Mouse (Mus musculus) MEL (cell line): ENCODE measurements around the gene Kcnj2.

Experiments used
- CTCF ChIP-seq, 3 experiments: IDR thresholded peaks in 2 of 3; conservative IDR thresholded peaks in 1 of 3; 2 replicates each; pipeline ENCODE4 v1.5.1; 2011 to 2012; ENCODE audit warnings: low read length in 3 of 3, low read depth in 2 of 3, mild to moderate bottlenecking in 2 of 3, improper control_type of control experiment in 1 of 3, inconsistent platforms in 1 of 3, mixed read lengths in 1 of 3, moderate library complexity in 1 of 3; ENCODE audit not compliant: control insufficient read depth in 1 of 3, insufficient read depth in 1 of 3, poor library complexity in 1 of 3, severe bottlenecking in 1 of 3
- EP300 ChIP-seq, 2 experiments: IDR thresholded peaks; 2 replicates each; pipeline ENCODE4 v1.6.1; 2011; ENCODE audit warnings: improper control_type of control experiment in 2 of 2, low read length in 2 of 2, low read depth in 1 of 2, mild to moderate bottlenecking in 1 of 2
- MAX ChIP-seq: IDR thresholded peaks from 2 replicates; pipeline ENCODE4 v1.6.1; 2011; ENCODE audit warnings: low read length, improper control_type of control experiment
- MEF2A ChIP-seq: IDR thresholded peaks from 2 replicates; pipeline ENCODE4 v1.6.1; 2014; ENCODE audit warnings: low read depth, mild to moderate bottlenecking, inconsistent platforms, low read length, improper control_type of control experiment; ENCODE audit not compliant: poor library complexity, insufficient replicate concordance, severe bottlenecking; ENCODE audit errors: extremely low read depth
- NRF1 ChIP-seq: IDR thresholded peaks from 2 replicates; pipeline ENCODE4 v1.6.1; 2014; ENCODE audit warnings: low read depth, mild to moderate bottlenecking, inconsistent platforms, low read length, improper control_type of control experiment, moderate library complexity; ENCODE audit not compliant: poor library complexity, insufficient read depth, severe bottlenecking
- POLR2A ChIP-seq, 2 experiments: IDR thresholded peaks; 2 replicates each; pipeline ENCODE4 v1.6.1; 2011 to 2012; ENCODE audit warnings: low read length in 2 of 2, mild to moderate bottlenecking in 2 of 2, control low read depth in 1 of 2, improper control_type of control experiment in 1 of 2, low read depth in 1 of 2, moderate library complexity in 1 of 2; ENCODE audit not compliant: control insufficient read depth in 1 of 2, insufficient read depth in 1 of 2, poor library complexity in 1 of 2
- SIN3A ChIP-seq: IDR thresholded peaks from 2 replicates; pipeline ENCODE4 v1.6.1; 2012; ENCODE audit warnings: low read length, improper control_type of control experiment, inconsistent platforms
- UBTF ChIP-seq: IDR thresholded peaks from 2 replicates; pipeline ENCODE4 v1.6.1; 2012; ENCODE audit warnings: low read depth, mild to moderate bottlenecking, inconsistent platforms, low read length, improper control_type of control experiment, moderate library complexity, borderline replicate concordance; ENCODE audit not compliant: insufficient read depth
- ZC3H11A ChIP-seq: IDR thresholded peaks from 2 replicates; pipeline ENCODE4 v1.6.1; 2012; ENCODE audit warnings: low read depth, mild to moderate bottlenecking, inconsistent platforms, low read length, improper control_type of control experiment
- ZNF384 ChIP-seq: IDR thresholded peaks from 2 replicates; pipeline ENCODE4 v1.6.1; 2012; ENCODE audit warnings: low read depth, mild to moderate bottlenecking, inconsistent platforms, low read length, improper control_type of control experiment

- TF ChIP-seq SIN3A (no peak), CTCF (IDR thresholded peaks at IDR 0.05 in 2 of 3, conservative IDR thresholded peaks at IDR 0.05 in 1 of 3; ENCODE audit: control insufficient read depth in 1 of 3, insufficient read depth in 1 of 3, low read depth in 2 of 3, low read length in 3 of 3, poor library complexity in 1 of 3, severe bottlenecking in 1 of 3) (no peak), EP300 (IDR thresholded peaks at IDR 0.05; ENCODE audit: low read depth in 1 of 2, low read length in 2 of 2) (no peak), NRF1 (no peak), UBTF (no peak), MEF2A (no peak), MAX (no peak), POLR2A (IDR thresholded peaks at IDR 0.05; ENCODE audit: control insufficient read depth in 1 of 2, insufficient read depth in 1 of 2, low read depth in 1 of 2, low read length in 2 of 2, poor library complexity in 1 of 2) (no peak), ZNF384 (no peak), ZC3H11A (no peak)
These were observed 22.7 kb upstream of the Kcnj2 start for GRCm38 (mm10) chr11:111043298-111043697.
